Mouse (Mus musculus): ENCODE results near the gene Cacng1.

- TF ChIP-seq POLR2A (IDR thresholded peaks at IDR 0.05; ENCODE audit: low read depth, low read length), result no peak
- TF ChIP-seq CTCF (IDR thresholded peaks at IDR 0.05; ENCODE audit: extremely low read depth, insufficient read depth, insufficient read length, insufficient replicate concordance), result no peak
Measured at GRCm38 (mm10) chr11:107693338-107693737, 23.0 kb downstream of the Cacng1 start.
